Mouse (Mus musculus) gastrocnemius, adult 2 months (tissue): ENCODE data around the gene Adamts14. TPM values are rescaled to one million over a fixed set of nuclear protein-coding genes. Genes with fewer than 3 reads are reported as not detected.
A peak's percentile ranks its signal among the peaks of the same experiment; 100 is the strongest.

ENCODE experiments used
- DNase-seq: peaks from one replicate; pipeline ENCODE4 v3.0.0; 2022
- H3K27ac ChIP-seq: fragments of 200-600 bp; 2 replicates; pipeline ENCODE4 v1.8.1; 2022; ENCODE audit warnings: mild to moderate bottlenecking
- H3K4me3 ChIP-seq: fragments of 200-600 bp; 2 replicates; pipeline ENCODE4 v1.8.1; 2022; ENCODE audit warnings: mild to moderate bottlenecking, moderate library complexity
- CTCF ChIP-seq: fragments of 200-600 bp; IDR thresholded peaks from 2 replicates; pipeline ENCODE4 v1.8.1; 2022; ENCODE audit warnings: antibody characterized with exemption, mild to moderate bottlenecking, moderate library complexity
- intact Hi-C: fragments of 180-260 bp; cut with DNase I; formaldehyde crosslinking; loops from one replicate; pipeline ENCODE4 v1.15.1; 2025
- total RNA-seq, 2 experiments: library from RNA; stranded (reverse); gene quantifications; 2 replicates each; pipeline ENCODE4 v1.2.3; 2021

The Adamts14 gene
- total RNA-seq, 2 experiments from 2014 or later, result 0.43 to 1.5 TPM

GRCm38 (mm10) chr10:61160089-61160488 is 113.1 kb downstream of the Adamts14 start:
- Histone ChIP-seq H3K4me3 (no peak overlapping the region), H3K27ac (no peak overlapping the region)
- no peak for TF ChIP-seq CTCF
- DNase-seq, result no peak
- intact Hi-C loops, result no loop called here

GRCm38 (mm10) chr10:61158594-61158993 is 114.6 kb downstream of the Adamts14 start:
- no peak for DNase-seq
- TF ChIP-seq CTCF, result no peak
- H3K4me3 ChIP-seq, result no peak overlapping the region
- H3K27ac ChIP-seq, result no peak overlapping the region
- intact Hi-C loops, result no loop called here

- intact Hi-C loops, result no loop called here
- Histone ChIP-seq H3K4me3 (no peak overlapping the region), H3K27ac (no peak overlapping the region)
- no peak for DNase-seq
- TF ChIP-seq CTCF, result no peak
Observed at GRCm38 (mm10) chr10:61156453-61156852, 116.8 kb downstream of the Adamts14 start.

- TF ChIP-seq CTCF, result no peak
Observed at GRCm38 (mm10) chr10:61155611-61156010, 117.6 kb downstream of the Adamts14 start.

GRCm38 (mm10) chr10:61152131-61152530 is 121.1 kb downstream of the Adamts14 start:
- intact Hi-C loops, result no loop called here
- TF ChIP-seq CTCF, result no peak
- DNase-seq, result no peak
- H3K4me3 ChIP-seq, result no peak overlapping the region
- no peak overlapping the region for H3K27ac ChIP-seq

More at GRCm38 (mm10) chr10:61155611-61156010, 117.6 kb downstream of the Adamts14 start:
- Histone ChIP-seq H3K27ac (no peak overlapping the region), H3K4me3 (no peak overlapping the region)
- DNase-seq, result no peak
- intact Hi-C loops, result no loop called here

GRCm38 (mm10) chr10:61150616-61151015 is 122.6 kb downstream of the Adamts14 start:
- TF ChIP-seq CTCF, result no peak
- Histone ChIP-seq H3K27ac (no peak overlapping the region), H3K4me3 (no peak overlapping the region)
- no peak for DNase-seq
- intact Hi-C loops, result no loop called here

- H3K4me3 ChIP-seq, result no peak overlapping the region
- H3K27ac ChIP-seq, result no peak overlapping the region
- intact Hi-C loops, result no loop called here
- TF ChIP-seq CTCF, result no peak
- no peak for DNase-seq
Observed at GRCm38 (mm10) chr10:61149476-61149875, 123.8 kb downstream of the Adamts14 start.

GRCm38 (mm10) chr10:61147157-61148040 is 125.8 kb downstream of the Adamts14 start, which contains the start of gene Sgpl1:
Gene Sgpl1 (minus strand): TSS chr10:61147703.
- Histone ChIP-seq H3K27ac (peak within 1 kb of the TSS; percentile 92), H3K4me3 (peak within 1 kb of the TSS; percentile 84)
- DNase-seq, result peak; percentile 94
- peak; percentile 91 for TF ChIP-seq CTCF
- intact Hi-C loops, result no loop called here

Other genes with a start within 250 kb of the Adamts14 start
- gene Pcbd1, start 184.1 kb downstream of the Adamts14 start, total RNA-seq, result under 1 TPM in 1 of 2 experiments, not detected in 1; 0.54 TPM
- gene Sgpl1, start 125.7 kb downstream of the Adamts14 start, total RNA-seq, result 1 to 10 TPM; 6.0 to 6.6 TPM
- not detected for gene Tbata, start 101.5 kb downstream of the Adamts14 start, total RNA-seq
- not detected for gene Prf1, start 24.4 kb upstream of the Adamts14 start, total RNA-seq
- gene Pald1, start 110.1 kb upstream of the Adamts14 start, total RNA-seq, result 1 to 10 TPM; 4.0 to 7.2 TPM
- under 1 TPM in 1 of 2 experiments, not detected in 1; 0.15 TPM for gene Nodal, start 144.5 kb upstream of the Adamts14 start, total RNA-seq
- gene Eif4ebp2, start 179.2 kb upstream of the Adamts14 start, total RNA-seq, result 100 to 1,000 TPM; 117 to 161 TPM
- gene Lrrc20, start 202.4 kb upstream of the Adamts14 start, total RNA-seq, result 100 to 1,000 TPM; 133 to 164 TPM